Mouse (Mus musculus) kidney, embryonic 16.5 days (tissue): ENCODE measurements around the gene Ccdc15. TPM values are rescaled to one million over a fixed set of nuclear protein-coding genes. Genes with fewer than 3 reads are reported as not detected.

Experiments used
- ATAC-seq: fragments of 200-750 bp; cut with Nextera tagmentation; 2 replicates; pipeline ENCODE4 v1.8.0; 2017; ENCODE audit warnings: moderate TSS enrichment; ENCODE audit not compliant: low FRiP score, low TSS enrichment
- H3K27ac ChIP-seq: fragments of 300-500 bp; sonication (generic); 2 replicates; pipeline ENCODE4 v1.5.1; 2014; ENCODE audit warnings: low read length
- H3K27me3 ChIP-seq: fragments of 300-500 bp; sonication (generic); 2 replicates; pipeline ENCODE4 v1.6.1; 2014; ENCODE audit warnings: low read length, control low read depth, mixed read lengths; ENCODE audit not compliant: insufficient read depth
- H3K36me3 ChIP-seq: fragments of 300-500 bp; sonication (generic); 2 replicates; pipeline ENCODE4 v1.6.1; 2014; ENCODE audit warnings: low read length, control low read depth, mixed read lengths; ENCODE audit not compliant: insufficient read depth
- H3K4me1 ChIP-seq: fragments of 300-500 bp; sonication (generic); 2 replicates; pipeline ENCODE4 v1.6.1; 2014; ENCODE audit warnings: low read length, control low read depth, mixed read lengths; ENCODE audit not compliant: insufficient read depth
- H3K4me2 ChIP-seq: fragments of 300-500 bp; sonication (generic); replicated peaks from 2 replicates; pipeline ENCODE4 v1.6.1; 2014; ENCODE audit warnings: low read depth, low read length
- H3K4me3 ChIP-seq: fragments of 300-500 bp; sonication (generic); 2 replicates; pipeline ENCODE4 v1.5.1; 2014; ENCODE audit warnings: mild to moderate bottlenecking, low read length
- H3K9ac ChIP-seq: fragments of 300-500 bp; sonication (generic); replicated peaks from 2 replicates; pipeline ENCODE4 v1.6.1; 2014; ENCODE audit warnings: low read length
- H3K9me3 ChIP-seq: fragments of 300-500 bp; sonication (generic); 2 replicates; pipeline ENCODE4 v1.6.1; 2016; ENCODE audit warnings: low read length, control low read depth
- WGBS: fragments of 180-500 bp; shearing (Covaris S2); extraction: QIAGEN DNeasy Blood & Tissue Kit; methylation state at CpG from one replicate; pipeline ENCODE4 v1.1.7; 2014; 5-methylcytosine and 5-hydroxymethylcytosine counted together
- polyA plus RNA-seq: library from polyadenylated mRNA; unstranded; fragments of >200 nt; fragmentation: Nextera tagmentation; extraction: Ambion mirVana; gene quantifications from 2 replicates; pipeline ENCODE4 v1.2.1, GENCODE M21; 2015

Gene Ccdc15
- polyA plus RNA-seq, 1 experiment from 2014 or later: 5.2 TPM

DNA sequence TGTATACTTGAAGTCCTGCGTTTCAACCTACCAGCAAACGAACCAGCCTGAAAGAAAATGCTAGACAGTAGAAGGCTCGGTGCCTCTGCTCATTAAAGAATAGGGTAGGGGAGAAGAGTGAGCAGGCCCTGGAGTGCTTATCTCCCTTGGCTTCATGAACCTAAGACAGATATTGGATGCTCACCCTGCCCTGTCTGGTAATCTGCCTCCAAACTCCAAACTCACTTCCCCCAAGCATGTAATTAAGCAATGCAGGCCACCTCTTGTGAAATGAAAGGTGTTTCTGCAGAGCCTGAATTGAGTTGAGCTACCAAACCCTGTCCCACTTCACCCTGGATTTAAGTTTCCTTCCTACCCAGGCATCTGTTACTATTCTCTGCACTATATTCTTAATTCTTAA is 105.5 kb downstream of the Ccdc15 start:
- Histone ChIP-seq H3K9me3 (no peaks in the 10 kb centered on the region), H3K36me3 (no peaks in the 10 kb centered on the region), H3K4me3 (no peak overlapping the region), H3K4me2 (no peak overlapping the region), H3K27me3 (no peaks in the 10 kb centered on the region), H3K27ac (no peak overlapping the region), H3K4me1 (no peaks in the 10 kb centered on the region), H3K9ac (no peak overlapping the region)
- WGBS: 84% methylated on average over 3 of the region's 3 CpGs
- ATAC-seq: no peak

DNA sequence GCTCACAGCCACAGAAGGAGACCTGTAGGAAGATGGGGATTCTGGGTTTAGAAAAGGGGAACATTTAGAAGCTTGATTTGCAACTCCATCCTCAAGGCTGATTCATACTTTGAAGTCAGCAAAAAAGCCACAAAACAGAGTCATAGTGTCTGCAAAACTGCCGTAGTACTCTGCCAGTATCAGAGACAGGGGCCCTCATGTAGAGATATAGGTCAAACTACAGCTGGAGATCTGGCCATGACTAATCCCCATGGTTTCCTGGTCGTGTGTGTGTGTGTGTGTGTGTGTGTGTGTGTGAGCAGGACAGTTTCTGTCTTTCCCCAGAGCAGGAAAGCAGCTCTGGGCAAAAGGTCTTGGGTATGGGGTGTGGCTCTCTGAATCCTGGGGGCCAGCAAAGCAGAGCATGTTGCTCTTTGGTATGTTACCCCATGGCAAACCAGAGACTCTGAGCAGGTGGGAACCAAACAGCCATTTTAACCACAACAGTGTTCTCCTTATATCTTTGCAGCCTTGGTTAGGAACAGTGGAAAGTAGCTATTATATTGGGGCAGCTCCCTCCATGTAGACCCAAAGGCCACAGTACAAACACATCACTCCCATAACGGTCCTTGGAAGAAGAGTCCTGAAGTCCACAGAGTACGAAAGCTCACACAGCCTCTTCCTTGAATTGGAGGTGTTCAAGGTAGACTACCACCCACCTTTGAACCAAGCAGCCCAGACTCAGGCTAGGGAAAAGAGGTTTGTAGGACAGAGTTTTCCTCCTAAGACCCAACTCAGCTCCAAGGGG is 112.1 kb downstream of the Ccdc15 start:
- Histone ChIP-seq H3K4me3 (no peak overlapping the region), H3K36me3 (no peaks in the 10 kb centered on the region), H3K27ac (no peak overlapping the region), H3K9me3 (no peaks in the 10 kb centered on the region), H3K9ac (no peak overlapping the region), H3K4me1 (no peaks in the 10 kb centered on the region), H3K4me2 (no peak overlapping the region), H3K27me3 (no peaks in the 10 kb centered on the region)
- WGBS: 71% methylated on average over 4 of the region's 4 CpGs
- ATAC-seq: no peak

DNA sequence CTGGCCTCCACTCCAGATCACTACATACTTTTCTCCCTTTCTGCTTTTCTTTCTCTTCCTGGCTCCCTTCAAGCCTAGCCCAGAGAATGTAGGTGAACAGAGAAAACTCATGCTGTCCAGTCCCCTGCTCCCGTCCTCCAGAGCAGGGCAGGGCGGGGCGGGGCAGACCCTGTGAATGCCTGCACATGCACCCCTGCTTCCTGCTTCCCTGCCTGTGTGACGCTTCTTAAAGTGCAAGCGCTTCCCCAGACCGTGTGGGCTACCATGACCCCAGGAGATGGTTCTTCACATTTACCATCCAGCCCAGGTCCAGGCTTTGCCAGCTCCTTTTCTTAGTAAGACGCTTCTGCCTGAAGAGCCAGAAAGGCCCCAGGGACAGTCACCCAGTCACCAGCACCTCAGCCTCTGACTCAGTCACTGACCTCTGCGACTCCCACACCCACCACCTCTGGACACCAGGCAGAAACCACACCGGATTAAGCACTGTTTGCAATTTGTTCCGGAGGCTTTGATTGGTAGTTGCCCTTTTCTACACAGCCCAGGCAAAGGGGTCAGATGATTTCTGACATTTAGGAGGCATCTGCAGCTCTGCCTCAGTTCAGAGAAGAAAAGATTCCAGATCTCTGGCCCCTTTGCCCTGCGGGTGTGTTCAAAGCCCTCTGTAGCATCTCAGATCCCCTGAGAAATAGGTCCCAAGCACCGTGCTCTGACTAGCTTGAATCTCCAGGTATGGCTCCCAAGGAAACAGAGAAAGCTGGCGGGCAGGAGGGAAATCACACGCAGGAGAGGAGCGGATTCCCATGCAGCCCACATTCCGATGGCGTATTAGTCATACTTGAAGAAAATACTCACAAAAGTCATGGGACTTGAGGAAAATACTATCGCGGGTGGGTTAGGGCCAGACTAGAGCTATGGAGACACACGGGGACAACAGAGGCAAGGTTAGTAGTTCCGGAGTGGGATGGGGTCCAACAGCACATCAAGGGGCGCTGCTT is 115.7 kb downstream of the Ccdc15 start:
- no peaks in the 10 kb centered on the region for H3K27me3 ChIP-seq
- no peak for ATAC-seq
- 70% methylated on average over 22 of the region's 22 CpGs for WGBS
- no peaks in the 10 kb centered on the region for H3K36me3 ChIP-seq
- peaks cover 4% of the 10 kb centered on the region; the same call in 1 of the 2 replicates for H3K4me1 ChIP-seq
- H3K9ac ChIP-seq: no peak overlapping the region
- H3K9me3 ChIP-seq: no peaks in the 10 kb centered on the region
- no peak overlapping the region for H3K27ac ChIP-seq
- no peak overlapping the region for H3K4me3 ChIP-seq
- H3K4me2 ChIP-seq: no peak overlapping the region

DNA sequence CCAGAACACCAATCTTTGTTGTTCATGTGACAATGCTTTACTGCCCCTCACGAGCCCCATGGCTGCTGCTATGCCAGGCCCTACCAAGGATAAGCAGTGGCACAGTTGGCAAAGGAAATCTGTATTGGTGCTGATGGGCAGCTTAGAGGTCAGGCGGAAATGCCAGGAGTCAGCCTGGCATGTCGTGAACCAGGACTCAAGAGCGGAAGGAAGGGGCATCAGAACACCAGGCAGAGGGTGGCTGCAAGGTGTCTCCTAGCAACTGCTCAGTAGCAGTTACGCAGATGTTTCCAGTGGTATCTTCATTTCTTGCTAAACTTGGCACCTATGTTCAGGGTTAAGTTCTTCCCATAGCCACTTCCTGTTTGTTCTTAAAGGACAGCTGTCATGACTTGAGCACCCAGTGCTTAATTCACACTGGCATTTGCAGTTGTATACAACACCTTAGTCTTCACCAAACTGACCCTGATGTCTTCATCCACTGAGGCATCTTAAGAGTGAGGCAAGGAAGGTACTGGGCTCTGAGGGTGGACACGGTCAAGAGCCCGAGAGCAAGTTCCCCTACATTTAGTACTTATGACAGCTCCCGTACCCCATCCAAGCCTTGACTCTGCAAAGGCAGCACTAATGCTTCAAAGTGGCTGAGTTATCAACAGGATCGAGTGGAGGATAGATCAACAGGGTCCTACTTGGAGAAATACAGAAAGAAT is 117.6 kb downstream of the Ccdc15 start:
- Histone ChIP-seq H3K36me3 (no peaks in the 10 kb centered on the region), H3K27ac (no peak overlapping the region), H3K9me3 (no peaks in the 10 kb centered on the region), H3K27me3 (no peaks in the 10 kb centered on the region), H3K4me2 (no peak overlapping the region), H3K4me3 (no peak overlapping the region), H3K9ac (no peak overlapping the region), H3K4me1 (peaks cover 4% of the 10 kb centered on the region; the same call in 1 of the 2 replicates)
- WGBS: 92% methylated on average over 9 of the region's 9 CpGs
- ATAC-seq: no peak

- Histone ChIP-seq H3K27ac (no peak overlapping the region), H3K4me3 (no peak overlapping the region), H3K9ac (no peak overlapping the region), H3K9me3 (no peaks in the 10 kb centered on the region), H3K36me3 (no peaks in the 10 kb centered on the region), H3K4me1 (peaks cover 4% of the 10 kb centered on the region; the same call in 1 of the 2 replicates), H3K4me2 (no peak overlapping the region), H3K27me3 (no peaks in the 10 kb centered on the region)
- ATAC-seq: peak; percentile 91
- WGBS: 0% methylated on average over 1 of the region's 1 CpGs
Measured at GRCm38 (mm10) chr9:37229880-37230325, 118.3 kb downstream of the Ccdc15 start.

Other genes with a start within 250 kb of the Ccdc15 start
- gene Pknox2, start 201.0 kb downstream of the Ccdc15 start, polyA plus RNA-seq: 11.0 and 12.7 TPM in 2 replicates
- gene Tmem218, start 140.2 kb downstream of the Ccdc15 start, polyA plus RNA-seq: 13.2 and 13.5 TPM in 2 replicates
- gene Slc37a2, start 92.7 kb downstream of the Ccdc15 start, polyA plus RNA-seq: 2.0 TPM in 2 replicates
- 0.05 TPM in 1 of 2 replicates, not detected in the other for gene Hepacam, start 18.9 kb upstream of the Ccdc15 start, polyA plus RNA-seq
- 20.1 and 23.8 TPM in 2 replicates for gene Robo4, start 53.5 kb upstream of the Ccdc15 start, polyA plus RNA-seq
- 0.29 and 0.35 TPM in 2 replicates for gene Robo3, start 84.8 kb upstream of the Ccdc15 start, polyA plus RNA-seq
- gene Msantd2, start 140.9 kb upstream of the Ccdc15 start, polyA plus RNA-seq: 18.1 and 20.0 TPM in 2 replicates
- gene Esam, start 179.6 kb upstream of the Ccdc15 start, polyA plus RNA-seq: 87.0 and 96.5 TPM in 2 replicates
- 2.4 and 2.8 TPM in 2 replicates for gene Vsig2, start 190.8 kb upstream of the Ccdc15 start, polyA plus RNA-seq
- 2.1 and 2.6 TPM in 2 replicates for gene Nrgn, start 204.5 kb upstream of the Ccdc15 start, polyA plus RNA-seq
- gene Siae, start 207.3 kb upstream of the Ccdc15 start, polyA plus RNA-seq: 13.2 and 13.6 TPM in 2 replicates